Mouse (Mus musculus) CH12.LX (cell line): ENCODE data around the gene Scnn1g.

ENCODE experiments used
- CHD1 ChIP-seq: IDR thresholded peaks from 2 replicates; pipeline ENCODE4 v1.6.1; 2012; ENCODE audit warnings: low read depth, low read length, improper control_type of control experiment, inconsistent platforms
- CTCF ChIP-seq, 2 experiments: IDR thresholded peaks in 1 of 2; conservative IDR thresholded peaks in 1 of 2; 2 replicates each; pipeline ENCODE4 v1.5.1; 2011 to 2012; ENCODE audit warnings: low read depth in 2 of 2, low read length in 2 of 2, improper control_type of control experiment in 1 of 2, inconsistent platforms in 1 of 2, mild to moderate bottlenecking in 1 of 2, moderate library complexity in 1 of 2
- EP300 ChIP-seq: IDR thresholded peaks from 2 replicates; pipeline ENCODE4 v1.6.1; 2011; ENCODE audit warnings: low read length, improper control_type of control experiment
- NELFE ChIP-seq: IDR thresholded peaks from 2 replicates; pipeline ENCODE4 v1.6.1; 2011; ENCODE audit warnings: low read depth, low read length, improper control_type of control experiment
- POLR2A ChIP-seq: IDR thresholded peaks from 2 replicates; pipeline ENCODE4 v1.6.1; 2011; ENCODE audit warnings: low read depth, mild to moderate bottlenecking, improper control_type of control experiment, low read length

DNA sequence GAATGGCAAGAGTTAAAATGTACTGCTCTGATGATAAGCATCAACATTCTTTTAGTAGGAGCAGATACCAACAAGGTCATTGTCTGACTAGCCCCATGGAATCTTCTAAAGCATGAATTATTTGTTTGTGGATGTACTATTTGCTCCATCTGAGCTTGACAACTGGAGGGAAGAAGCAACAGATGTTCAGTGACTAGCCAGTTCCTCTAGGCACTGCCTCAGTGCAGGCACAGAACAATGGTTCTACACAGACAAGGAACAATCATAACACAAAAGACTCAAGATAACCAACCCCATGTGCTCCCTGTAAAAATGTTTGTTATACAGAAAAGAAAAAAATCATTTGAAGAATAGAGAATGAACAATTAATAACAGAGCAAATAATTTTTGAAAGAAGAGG is 37.1 kb upstream of the Scnn1g start:
- no peak for TF ChIP-seq CHD1
- TF ChIP-seq POLR2A, result no peak
- TF ChIP-seq CTCF (conservative IDR thresholded peaks at IDR 0.05 in 1 of 2, IDR thresholded peaks at IDR 0.05 in 1 of 2; ENCODE audit: low read depth in 2 of 2, low read length in 2 of 2), result no peak
- TF ChIP-seq EP300, result no peak
- TF ChIP-seq NELFE, result no peak
